Mouse (Mus musculus) midbrain, embryonic 11.5 days (tissue): Measurements from ENCODE around the gene Gdf5. TPM values are rescaled to one million over a fixed set of nuclear protein-coding genes. Genes with fewer than 3 reads are reported as not detected.

Source experiments
- ATAC-seq: fragments of 200-750 bp; cut with Nextera tagmentation; 2 replicates; pipeline ENCODE4 v1.8.0; 2017; ENCODE audit warnings: moderate TSS enrichment, moderate library complexity; ENCODE audit not compliant: low FRiP score
- DNase-seq: peaks from one replicate; pipeline ENCODE4 v3.0.0; 2015; ENCODE audit warnings: low spot score; ENCODE audit errors: missing footprints
- H3K27ac ChIP-seq: fragments of 300-500 bp; sonication (generic); 2 replicates; pipeline ENCODE4 v1.5.1; 2014; ENCODE audit warnings: low read depth, low read length
- H3K27me3 ChIP-seq: fragments of 300-500 bp; sonication (generic); 2 replicates; pipeline ENCODE4 v1.6.1; 2014; ENCODE audit warnings: mild to moderate bottlenecking, low read length, moderate library complexity, mixed read lengths; ENCODE audit not compliant: control insufficient read depth, insufficient read depth
- H3K36me3 ChIP-seq: fragments of 300-500 bp; sonication (generic); 2 replicates; pipeline ENCODE4 v1.6.1; 2014; ENCODE audit warnings: mild to moderate bottlenecking, low read length, moderate library complexity, mixed read lengths; ENCODE audit not compliant: control insufficient read depth, insufficient read depth
- H3K4me1 ChIP-seq: fragments of 300-500 bp; sonication (generic); 2 replicates; pipeline ENCODE4 v1.6.1; 2014; ENCODE audit warnings: low read length; ENCODE audit not compliant: control insufficient read depth, insufficient read depth
- H3K4me2 ChIP-seq: fragments of 300-500 bp; sonication (generic); 2 replicates; pipeline ENCODE4 v1.6.1; 2014; ENCODE audit warnings: mild to moderate bottlenecking, moderate library complexity
- H3K4me3 ChIP-seq: fragments of 300-500 bp; sonication (generic); 2 replicates; pipeline ENCODE4 v1.5.1; 2014; ENCODE audit warnings: low read depth, low read length
- H3K9ac ChIP-seq: fragments of 300-500 bp; sonication (generic); 2 replicates; pipeline ENCODE4 v1.6.1; 2014; ENCODE audit warnings: low read length
- H3K9me3 ChIP-seq: fragments of 300-500 bp; sonication (generic); 2 replicates; pipeline ENCODE4 v1.6.1; 2016; ENCODE audit warnings: low read length; ENCODE audit not compliant: control insufficient read depth
- WGBS: fragments of 180-500 bp; shearing (Covaris S2); extraction: QIAGEN DNeasy Blood & Tissue Kit; methylation state at CpG from one replicate; pipeline ENCODE4 v1.1.7; 2014; 5-methylcytosine and 5-hydroxymethylcytosine counted together
- polyA plus RNA-seq: library from polyadenylated mRNA; unstranded; fragments of >200 nt; fragmentation: Nextera tagmentation; extraction: Ambion mirVana; gene quantifications from 2 replicates; pipeline ENCODE4 v1.2.1, GENCODE M21; 2014

Gene Gdf5
- polyA plus RNA-seq, 1 experiment from 2014 or later = 0.05 TPM

- Histone ChIP-seq H3K4me1 (peaks cover 7% of the 10 kb centered on the region), H3K4me3 (no peak overlapping the region), H3K9me3 (no peaks in the 10 kb centered on the region), H3K27me3 (no peaks in the 10 kb centered on the region), H3K36me3 (no peaks in the 10 kb centered on the region), H3K27ac (no peak overlapping the region), H3K4me2 (no peak overlapping the region), H3K9ac (no peak overlapping the region)
- 74% methylated on average over 5 of the region's 5 CpGs for WGBS
- ATAC-seq (no peak), DNase-seq (no peak)
Observed at GRCm38 (mm10) chr2:155945580-155945979, 413 bp upstream of the Gdf5 start.

GRCm38 (mm10) chr2:155944685-155945084 is 482 bp downstream of the Gdf5 start:
- no peaks in the 10 kb centered on the region for H3K36me3 ChIP-seq
- no peak overlapping the region for H3K27ac ChIP-seq
- DNase-seq = no peak
- H3K4me3 ChIP-seq = no peak overlapping the region
- H3K27me3 ChIP-seq = no peaks in the 10 kb centered on the region
- peaks cover 7% of the 10 kb centered on the region for H3K4me1 ChIP-seq
- ATAC-seq = no peak
- 80% methylated on average over 4 of the region's 4 CpGs for WGBS
- no peak overlapping the region for H3K9ac ChIP-seq
- no peaks in the 10 kb centered on the region for H3K9me3 ChIP-seq
- no peak overlapping the region for H3K4me2 ChIP-seq

- under 1% methylated on average over 8 of the region's 8 CpGs for WGBS
- DNase-seq = no peak
- Histone ChIP-seq H3K36me3 (no peaks in the 10 kb centered on the region), H3K4me2 (peak overlapping the region; percentile 12; the same call in 1 of the 2 replicates), H3K27me3 (no peaks in the 10 kb centered on the region), H3K9me3 (no peaks in the 10 kb centered on the region), H3K27ac (no peak overlapping the region), H3K4me1 (peaks cover 7% of the 10 kb centered on the region), H3K4me3 (no peak overlapping the region), H3K9ac (peak overlapping the region; percentile 35; the same call in 1 of the 2 replicates)
- no peak for ATAC-seq
Observed at GRCm38 (mm10) chr2:155943463-155943862, 1.7 kb downstream of the Gdf5 start.

- H3K4me3 ChIP-seq = no peak overlapping the region
- H3K27ac ChIP-seq = no peak overlapping the region
- H3K27me3 ChIP-seq = no peaks in the 10 kb centered on the region
- no peak overlapping the region for H3K9ac ChIP-seq
- H3K9me3 ChIP-seq = no peaks in the 10 kb centered on the region
- peaks cover 7% of the 10 kb centered on the region for H3K4me1 ChIP-seq
- DNase-seq (no peak), ATAC-seq (no peak)
- no peak overlapping the region for H3K4me2 ChIP-seq
- no peaks in the 10 kb centered on the region for H3K36me3 ChIP-seq
- 92% methylated on average over 40 of the region's 40 CpGs for WGBS
Observed at GRCm38 (mm10) chr2:155941697-155942442, 3.3 kb downstream of the Gdf5 start.

GRCm38 (mm10) chr2:155940681-155941080 is 4.5 kb downstream of the Gdf5 start, which contains the start of gene Gm15557:
Gene Gm15557 (plus strand): TSS chr2:155940728.
- Histone ChIP-seq H3K4me1 (peaks cover 7% of the 10 kb centered on the region), H3K36me3 (no peaks in the 10 kb centered on the region), H3K27ac (no peak within 1 kb of the TSS), H3K4me3 (no peak within 1 kb of the TSS), H3K4me2 (no peak within 1 kb of the TSS), H3K9me3 (no peaks in the 10 kb centered on the region), H3K27me3 (no peaks in the 10 kb centered on the region), H3K9ac (no peak within 1 kb of the TSS)
- DNase-seq = no peak
- WGBS = 94% methylated on average over 3 of the region's 3 CpGs
- ATAC-seq = no peak

- Histone ChIP-seq H3K27me3 (no peaks in the 10 kb centered on the region), H3K9me3 (no peaks in the 10 kb centered on the region), H3K4me1 (peaks cover 7% of the 10 kb centered on the region), H3K27ac (no peak overlapping the region), H3K9ac (no peak overlapping the region), H3K36me3 (no peaks in the 10 kb centered on the region), H3K4me2 (no peak overlapping the region), H3K4me3 (no peak overlapping the region)
- 84% methylated on average over 7 of the region's 7 CpGs for whole genome bisulfite sequencing
- DNase-seq (no peak), ATAC-seq (no peak)
Observed at GRCm38 (mm10) chr2:155939897-155940529, 5.2 kb downstream of the Gdf5 start.

GRCm38 (mm10) chr2:155929531-155930442 is 15.4 kb downstream of the Gdf5 start, which contains the start of gene Uqcc1:
Gene Uqcc1 (minus strand): TSS chr2:155930310.
- Histone ChIP-seq H3K9me3 (no peaks in the 10 kb centered on the region), H3K9ac (peak within 1 kb of the TSS; percentile 68), H3K27ac (peak within 1 kb of the TSS; percentile 74), H3K4me1 (peaks cover 12% of the 10 kb centered on the region), H3K36me3 (no peaks in the 10 kb centered on the region), H3K4me3 (peak within 1 kb of the TSS; percentile 53), H3K27me3 (no peaks in the 10 kb centered on the region), H3K4me2 (peak within 1 kb of the TSS; percentile 67)
- 1% methylated on average over 38 of the region's 38 CpGs for WGBS
- ATAC-seq (peak; percentile 95), DNase-seq (peak; percentile 99)

- 86% methylated on average over 7 of the region's 7 CpGs for WGBS
- ATAC-seq = no peak
- no peak for DNase-seq
- Histone ChIP-seq H3K27me3 (no peaks in the 10 kb centered on the region), H3K9ac (peak overlapping the region; percentile 68), H3K27ac (no peak overlapping the region), H3K4me3 (peak overlapping the region; percentile 53), H3K4me2 (peak overlapping the region; percentile 67), H3K36me3 (0 out of 2 replicates have a peak, but pooled peaks cover 4% of the 10 kb centered on the region), H3K4me1 (peaks cover 12% of the 10 kb centered on the region), H3K9me3 (no peaks in the 10 kb centered on the region)
Observed at GRCm38 (mm10) chr2:155928711-155929345, 16.3 kb downstream of the Gdf5 start.
